Mouse (Mus musculus): ENCODE data around the gene BC034090. TPM values are rescaled to one million over a fixed set of nuclear protein-coding genes. Genes with fewer than 3 reads are reported as not detected.
"Not testable (repeated sequence)": the region's sequence is repeated elsewhere in the genome, so short reads cannot be mapped to it uniquely, and the experiment has no call there.

Gene BC034090
- polyA plus RNA-seq, 1 experiment from 2014 or later: 5.6 TPM

DNA sequence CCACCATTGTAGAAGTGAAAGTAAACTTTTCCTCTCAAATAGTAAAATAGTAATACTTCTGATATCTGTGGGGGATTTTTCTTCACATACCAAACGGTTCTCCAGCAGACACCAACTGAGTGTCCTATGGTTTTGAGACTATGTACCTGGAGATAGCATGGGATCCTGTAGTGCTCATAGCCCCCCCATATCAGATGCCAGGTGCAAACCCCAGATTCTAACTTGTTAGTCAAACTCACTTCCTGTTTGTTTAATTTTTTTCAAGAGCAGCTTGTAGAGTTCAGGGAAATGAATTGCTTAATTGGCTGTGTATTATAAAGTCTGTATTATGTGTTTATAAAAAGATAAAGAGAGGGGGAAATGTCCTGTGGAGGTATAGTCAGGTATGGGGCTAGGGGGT is 69.8 kb downstream of the BC034090 start:
- no peak overlapping the region for H3K27ac ChIP-seq (replicated peaks)
- H3K36me3 ChIP-seq: peaks cover 44% of the 10 kb centered on the region
- no peak overlapping the region for H3K9ac ChIP-seq (replicated peaks)
- ATAC-seq (ENCODE audit: low FRiP score, low read depth): no peak
- WGBS: 88% methylated on average over 1 of the region's 1 CpGs
- H3K27me3 ChIP-seq: no peaks in the 10 kb centered on the region
- H3K9me3 ChIP-seq: no peaks in the 10 kb centered on the region
- H3K4me1 ChIP-seq: no peaks in the 10 kb centered on the region
- H3K4me3 ChIP-seq: no peak overlapping the region
- H3K4me2 ChIP-seq (replicated peaks): no peak overlapping the region

- ATAC-seq (ENCODE audit: low FRiP score, low read depth); H3K4me3 ChIP-seq; H3K27me3 ChIP-seq; H3K4me2 ChIP-seq (replicated peaks); H3K9ac ChIP-seq (replicated peaks); H3K27ac ChIP-seq (replicated peaks); H3K4me1 ChIP-seq; H3K9me3 ChIP-seq: not testable (repeated sequence)
- 87% methylated on average over 1 of the region's 1 CpGs for WGBS
- H3K36me3 ChIP-seq: peaks cover 36% of the 10 kb centered on the region
These were observed 70.6 kb downstream of the BC034090 start for GRCm38 (mm10) chr1:155173644-155174016.

- 92% methylated on average over 3 of the region's 3 CpGs for WGBS
- H3K27ac ChIP-seq (replicated peaks): no peak overlapping the region
- H3K4me1 ChIP-seq: no peaks in the 10 kb centered on the region
- ATAC-seq (ENCODE audit: low FRiP score, low read depth): no peak
- no peak overlapping the region for H3K9ac ChIP-seq (replicated peaks)
- no peak overlapping the region for H3K4me2 ChIP-seq (replicated peaks)
- no peak overlapping the region for H3K4me3 ChIP-seq
- H3K9me3 ChIP-seq: no peaks in the 10 kb centered on the region
- no peaks in the 10 kb centered on the region for H3K27me3 ChIP-seq
- peaks cover 33% of the 10 kb centered on the region for H3K36me3 ChIP-seq
These were observed 71.2 kb downstream of the BC034090 start for GRCm38 (mm10) chr1:155172895-155173643.

GRCm38 (mm10) chr1:155169935-155170334 is 74.3 kb downstream of the BC034090 start:
- no peaks in the 10 kb centered on the region for H3K9me3 ChIP-seq

DNA sequence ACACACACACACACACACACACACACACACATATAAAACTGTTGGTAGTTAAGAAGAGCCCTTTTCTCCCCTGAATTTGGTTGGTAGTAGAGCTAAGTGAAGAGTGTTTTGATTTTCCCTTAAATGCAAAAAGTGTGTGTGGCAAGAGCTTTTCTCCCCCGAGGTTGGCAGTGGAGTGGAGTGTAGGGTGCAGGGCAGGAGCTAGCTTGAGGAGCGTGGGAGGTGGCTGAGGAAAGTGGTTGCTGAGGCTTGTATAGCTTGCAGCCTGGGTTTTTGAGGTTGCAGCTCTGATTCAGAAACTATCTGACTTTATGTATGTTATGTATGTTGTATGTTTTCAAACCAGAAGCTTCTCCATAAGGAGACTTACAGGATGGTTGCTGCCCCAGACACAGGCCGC is 76.8 kb downstream of the BC034090 start:
- H3K36me3 ChIP-seq: 0 out of 2 replicates have a peak, but pooled peaks cover 3% of the 10 kb centered on the region
- no peak overlapping the region for H3K4me2 ChIP-seq (replicated peaks)
- no peaks in the 10 kb centered on the region for H3K27me3 ChIP-seq
- no peak overlapping the region for H3K27ac ChIP-seq (replicated peaks)
- 0 out of 2 replicates have a peak, but pooled peaks cover 4% of the 10 kb centered on the region for H3K4me1 ChIP-seq
- no peaks in the 10 kb centered on the region for H3K9me3 ChIP-seq
- ATAC-seq (ENCODE audit: low FRiP score, low read depth): no peak
- no peak overlapping the region for H3K4me3 ChIP-seq
- no peak overlapping the region for H3K9ac ChIP-seq (replicated peaks)
- WGBS: 83% methylated on average over 3 of the region's 3 CpGs

More at GRCm38 (mm10) chr1:155169935-155170334, 74.3 kb downstream of the BC034090 start:
- no peaks in the 10 kb centered on the region for H3K4me1 ChIP-seq
- peaks cover 10% of the 10 kb centered on the region for H3K36me3 ChIP-seq
- no peak overlapping the region for H3K27ac ChIP-seq (replicated peaks)
- H3K27me3 ChIP-seq: no peaks in the 10 kb centered on the region
- H3K9ac ChIP-seq (replicated peaks): no peak overlapping the region
- no peak for ATAC-seq (ENCODE audit: low FRiP score, low read depth)
- H3K4me3 ChIP-seq: no peak overlapping the region
- H3K4me2 ChIP-seq (replicated peaks): no peak overlapping the region

Other genes with a start within 250 kb of the BC034090 start
- gene Ier5, start 144.8 kb downstream of the BC034090 start, polyA plus RNA-seq (2016; fragmentation: Nextera tagmentation; extraction: Ambion mirVana): 12.8 and 14.6 TPM in 2 replicates
- gene Mr1, start 97.6 kb downstream of the BC034090 start, polyA plus RNA-seq (2016; fragmentation: Nextera tagmentation; extraction: Ambion mirVana): 0.46 and 0.54 TPM in 2 replicates
- gene Stx6, start 85.7 kb downstream of the BC034090 start, polyA plus RNA-seq (2016; fragmentation: Nextera tagmentation; extraction: Ambion mirVana): 122 and 127 TPM in 2 replicates
- 34.1 and 39.9 TPM in 2 replicates for gene Xpr1, start 173.0 kb upstream of the BC034090 start, polyA plus RNA-seq (2016; fragmentation: Nextera tagmentation; extraction: Ambion mirVana)